Mouse (Mus musculus): ENCODE results near the gene Mpp3. TPM values are rescaled to one million over a fixed set of nuclear protein-coding genes. Genes with fewer than 3 reads are reported as not detected.

Gene Mpp3
- polyA plus RNA-seq, 1 experiment from 2014 or later: 3.2 TPM

DNA sequence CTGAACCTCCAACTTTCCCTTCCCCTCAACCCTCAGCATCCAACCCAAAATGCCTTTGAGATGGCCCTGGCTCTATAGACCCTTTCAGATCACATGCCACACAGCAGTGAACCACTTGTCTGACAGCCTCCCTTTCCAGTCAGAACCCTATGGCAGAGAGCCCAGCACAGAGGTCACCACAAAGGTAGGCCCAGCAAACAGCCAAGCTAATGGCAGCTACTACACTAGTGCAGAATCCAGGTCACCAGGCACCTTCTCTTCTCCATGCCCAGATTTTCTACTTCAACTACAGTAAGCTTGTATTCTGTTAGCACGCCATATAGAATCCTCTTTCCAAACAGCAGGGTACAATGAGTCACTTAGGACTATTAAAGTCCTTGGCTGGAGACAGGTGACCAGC, 12.1 kb downstream of the Mpp3 start:
- Histone ChIP-seq H3K9ac (ENCODE audit: low read depth, low read length) (no peak overlapping the region), H3K27ac (ENCODE audit: low read depth, low read length) (no peak overlapping the region), H3K9me3 (ENCODE audit: control insufficient read depth, low read length) (no peaks in the 10 kb centered on the region), H3K4me2 (no peak overlapping the region), H3K4me1 (replicated peaks; ENCODE audit: control insufficient read depth, insufficient read depth, low read length) (no peaks in the 10 kb centered on the region), H3K4me3 (ENCODE audit: low read depth, low read length) (no peak overlapping the region), H3K36me3 (ENCODE audit: control insufficient read depth, insufficient read depth, low read length) (no peaks in the 10 kb centered on the region), H3K27me3 (replicated peaks; ENCODE audit: control insufficient read depth, insufficient read depth, low read length) (no peaks in the 10 kb centered on the region; the same call in 1 of the 2 replicates)
- ATAC-seq (replicated peaks; ENCODE audit: low FRiP score) (no peak), DNase-seq (ENCODE audit: low spot score) (no peak)
- 86% methylated on average over 1 of the region's 1 CpGs for WGBS

DNA sequence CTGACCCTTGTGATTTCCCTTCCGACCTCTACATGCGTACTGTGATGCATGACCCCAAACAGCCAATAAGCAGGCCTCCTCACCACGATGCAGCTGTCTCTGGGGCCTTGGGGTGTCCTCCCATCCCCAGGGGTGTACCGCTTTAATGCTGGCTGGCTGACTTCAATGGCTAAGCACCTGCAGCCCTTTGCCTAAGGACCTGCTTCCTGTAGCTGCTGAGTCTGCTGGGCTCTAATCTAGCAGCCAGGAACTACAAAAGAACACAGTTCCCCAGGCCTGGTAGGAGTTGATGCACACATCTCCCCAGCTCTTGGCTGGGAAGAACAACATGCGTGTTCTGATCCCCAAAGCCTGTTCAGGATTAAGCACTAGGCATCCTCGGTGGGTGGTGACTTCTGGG, 12.8 kb downstream of the Mpp3 start:
- no peak overlapping the region for H3K27ac ChIP-seq (ENCODE audit: low read depth, low read length)
- H3K9ac ChIP-seq (ENCODE audit: low read depth, low read length): no peak overlapping the region
- H3K36me3 ChIP-seq (ENCODE audit: control insufficient read depth, insufficient read depth, low read length): no peaks in the 10 kb centered on the region
- no peaks in the 10 kb centered on the region; the same call in 1 of the 2 replicates for H3K27me3 ChIP-seq (replicated peaks; ENCODE audit: control insufficient read depth, insufficient read depth, low read length)
- no peak overlapping the region for H3K4me2 ChIP-seq
- 68% methylated on average over 6 of the region's 6 CpGs for WGBS
- no peak overlapping the region for H3K4me3 ChIP-seq (ENCODE audit: low read depth, low read length)
- H3K9me3 ChIP-seq (ENCODE audit: control insufficient read depth, low read length): no peaks in the 10 kb centered on the region
- DNase-seq (ENCODE audit: low spot score): no peak
- no peaks in the 10 kb centered on the region for H3K4me1 ChIP-seq (replicated peaks; ENCODE audit: control insufficient read depth, insufficient read depth, low read length)
- ATAC-seq (replicated peaks; ENCODE audit: low FRiP score): no peak

DNA sequence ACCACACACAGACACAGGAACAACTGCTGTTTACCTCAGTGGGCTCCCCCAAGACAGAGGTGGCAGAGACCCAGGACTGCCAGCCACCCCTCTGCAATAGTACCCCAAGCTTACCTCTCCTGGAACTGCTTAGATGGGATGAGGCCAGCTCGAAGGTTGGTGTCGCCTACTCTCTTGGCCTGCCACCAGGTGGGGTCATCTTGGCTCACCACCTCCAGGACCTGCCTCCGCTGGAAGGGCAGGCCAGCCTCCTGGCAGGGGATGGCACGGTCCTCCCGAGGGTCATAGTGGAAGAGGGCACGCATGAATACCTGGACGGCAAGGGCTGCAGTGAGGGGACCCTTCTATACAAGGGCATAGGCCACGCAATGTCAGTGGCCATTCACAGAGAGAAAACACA, 15.1 kb downstream of the Mpp3 start:
- H3K9me3 ChIP-seq (ENCODE audit: control insufficient read depth, low read length): no peaks in the 10 kb centered on the region
- no peaks in the 10 kb centered on the region for H3K27me3 ChIP-seq (replicated peaks; ENCODE audit: control insufficient read depth, insufficient read depth, low read length)
- no peak overlapping the region for H3K9ac ChIP-seq (ENCODE audit: low read depth, low read length)
- no peaks in the 10 kb centered on the region for H3K4me1 ChIP-seq (replicated peaks; ENCODE audit: control insufficient read depth, insufficient read depth, low read length)
- ATAC-seq (replicated peaks; ENCODE audit: low FRiP score) (no peak), DNase-seq (ENCODE audit: low spot score) (no peak)
- H3K36me3 ChIP-seq (ENCODE audit: control insufficient read depth, insufficient read depth, low read length): no peaks in the 10 kb centered on the region
- 82% methylated on average over 8 of the region's 8 CpGs for WGBS
- no peak overlapping the region for H3K4me2 ChIP-seq
- H3K4me3 ChIP-seq (ENCODE audit: low read depth, low read length): no peak overlapping the region
- no peak overlapping the region for H3K27ac ChIP-seq (ENCODE audit: low read depth, low read length)

DNA sequence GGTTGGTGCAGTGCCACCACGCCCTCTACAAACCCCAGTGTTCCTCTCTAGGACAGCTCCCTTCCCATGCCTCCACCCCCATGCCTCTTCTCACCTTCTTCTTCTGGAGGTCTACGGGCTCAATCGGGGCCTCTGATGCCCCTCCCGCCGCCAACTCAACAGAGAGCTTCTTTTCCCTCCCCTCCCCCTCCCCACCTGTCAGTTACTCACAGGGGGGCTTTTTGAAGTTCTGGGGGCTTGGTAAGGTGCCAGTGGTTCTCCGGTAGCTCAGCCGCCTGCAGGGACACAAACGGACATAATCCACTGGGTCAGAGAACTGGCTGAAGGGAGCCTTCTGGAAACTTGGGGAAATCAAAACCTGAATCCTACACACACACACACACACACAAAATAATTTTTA, 16.8 kb downstream of the Mpp3 start:
- ATAC-seq (replicated peaks; ENCODE audit: low FRiP score): no peak
- Histone ChIP-seq H3K27me3 (replicated peaks; ENCODE audit: control insufficient read depth, insufficient read depth, low read length) (no peaks in the 10 kb centered on the region), H3K9ac (ENCODE audit: low read depth, low read length) (no peak overlapping the region), H3K4me3 (ENCODE audit: low read depth, low read length) (no peak overlapping the region), H3K4me2 (no peak overlapping the region), H3K4me1 (replicated peaks; ENCODE audit: control insufficient read depth, insufficient read depth, low read length) (no peaks in the 10 kb centered on the region), H3K36me3 (ENCODE audit: control insufficient read depth, insufficient read depth, low read length) (no peaks in the 10 kb centered on the region), H3K9me3 (ENCODE audit: control insufficient read depth, low read length) (no peaks in the 10 kb centered on the region), H3K27ac (ENCODE audit: low read depth, low read length) (no peak overlapping the region)
- DNase-seq (ENCODE audit: low spot score): no peak
- WGBS: 71% methylated on average over 8 of the region's 8 CpGs

DNA sequence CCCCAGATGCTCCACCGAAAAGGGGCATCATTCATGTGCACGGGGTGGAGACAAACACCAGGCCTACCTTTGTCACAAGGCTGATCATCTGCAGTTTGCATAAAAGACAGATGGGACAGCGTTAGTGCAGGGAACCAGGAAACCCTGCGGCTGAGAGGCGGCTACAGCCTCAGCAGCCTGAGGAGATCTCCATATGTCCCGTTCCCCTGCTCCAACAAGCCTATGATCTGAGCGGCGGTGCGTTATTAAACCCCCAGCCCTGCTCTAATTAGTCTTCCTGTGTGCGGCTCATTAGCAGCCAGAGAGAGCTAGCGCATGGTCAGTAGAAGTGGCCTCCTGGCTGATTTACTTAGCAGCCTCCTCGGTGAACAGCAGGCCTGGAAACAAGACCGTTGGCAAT, 18.1 kb downstream of the Mpp3 start:
- WGBS: 80% methylated on average over 13 of the region's 13 CpGs
- no peak for DNase-seq (ENCODE audit: low spot score)
- H3K27ac ChIP-seq (ENCODE audit: low read depth, low read length): no peak overlapping the region
- H3K36me3 ChIP-seq (ENCODE audit: control insufficient read depth, insufficient read depth, low read length): no peaks in the 10 kb centered on the region
- no peak overlapping the region for H3K4me2 ChIP-seq
- H3K9ac ChIP-seq (ENCODE audit: low read depth, low read length): no peak overlapping the region
- ATAC-seq (replicated peaks; ENCODE audit: low FRiP score): no peak
- no peak overlapping the region for H3K4me3 ChIP-seq (ENCODE audit: low read depth, low read length)
- H3K27me3 ChIP-seq (replicated peaks; ENCODE audit: control insufficient read depth, insufficient read depth, low read length): no peaks in the 10 kb centered on the region
- no peaks in the 10 kb centered on the region for H3K4me1 ChIP-seq (replicated peaks; ENCODE audit: control insufficient read depth, insufficient read depth, low read length)
- H3K9me3 ChIP-seq (ENCODE audit: control insufficient read depth, low read length): no peaks in the 10 kb centered on the region

DNA sequence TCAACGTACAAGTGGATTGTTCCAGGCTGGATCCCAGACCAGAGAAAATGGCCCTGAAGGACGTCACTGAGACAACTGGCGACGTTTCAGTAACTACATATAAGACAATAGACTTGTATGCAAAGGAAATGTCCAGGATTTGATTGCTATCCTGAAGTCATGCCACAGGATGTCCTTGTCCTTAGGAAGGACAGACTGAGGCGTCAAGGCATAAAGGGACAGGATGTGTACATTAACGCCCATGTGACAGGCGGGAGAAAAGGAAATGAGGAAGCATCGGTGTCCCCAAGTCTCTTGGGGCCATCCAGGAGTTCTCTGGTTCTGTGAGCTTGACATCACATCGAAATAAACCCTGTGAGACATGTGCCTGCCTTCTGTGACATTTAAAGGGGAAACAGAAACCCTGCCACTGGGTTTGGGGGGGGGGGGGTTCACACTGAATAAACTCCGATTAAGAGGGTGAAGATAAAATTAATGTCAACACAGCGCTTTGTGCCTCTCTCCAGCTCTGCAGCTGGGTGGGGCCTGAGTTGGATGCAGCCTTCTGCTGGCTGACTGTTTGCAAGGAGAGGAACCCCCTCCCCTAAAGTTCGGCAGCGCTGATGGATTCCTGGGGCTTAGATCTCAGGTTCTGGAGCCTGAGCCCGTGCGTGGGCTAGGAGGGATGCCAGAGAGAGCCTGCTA, 19.2 kb downstream of the Mpp3 start:
- no peaks in the 10 kb centered on the region for H3K4me1 ChIP-seq (replicated peaks; ENCODE audit: control insufficient read depth, insufficient read depth, low read length)
- H3K27ac ChIP-seq (ENCODE audit: low read depth, low read length): no peak overlapping the region
- WGBS: 65% methylated on average over 15 of the region's 15 CpGs
- no peak overlapping the region for H3K4me3 ChIP-seq (ENCODE audit: low read depth, low read length)
- no peak for ATAC-seq (replicated peaks; ENCODE audit: low FRiP score)
- no peak for DNase-seq (ENCODE audit: low spot score)
- no peaks in the 10 kb centered on the region for H3K36me3 ChIP-seq (ENCODE audit: control insufficient read depth, insufficient read depth, low read length)
- no peak overlapping the region for H3K4me2 ChIP-seq
- H3K27me3 ChIP-seq (replicated peaks; ENCODE audit: control insufficient read depth, insufficient read depth, low read length): no peaks in the 10 kb centered on the region
- no peaks in the 10 kb centered on the region for H3K9me3 ChIP-seq (ENCODE audit: control insufficient read depth, low read length)
- no peak overlapping the region for H3K9ac ChIP-seq (ENCODE audit: low read depth, low read length)

DNA sequence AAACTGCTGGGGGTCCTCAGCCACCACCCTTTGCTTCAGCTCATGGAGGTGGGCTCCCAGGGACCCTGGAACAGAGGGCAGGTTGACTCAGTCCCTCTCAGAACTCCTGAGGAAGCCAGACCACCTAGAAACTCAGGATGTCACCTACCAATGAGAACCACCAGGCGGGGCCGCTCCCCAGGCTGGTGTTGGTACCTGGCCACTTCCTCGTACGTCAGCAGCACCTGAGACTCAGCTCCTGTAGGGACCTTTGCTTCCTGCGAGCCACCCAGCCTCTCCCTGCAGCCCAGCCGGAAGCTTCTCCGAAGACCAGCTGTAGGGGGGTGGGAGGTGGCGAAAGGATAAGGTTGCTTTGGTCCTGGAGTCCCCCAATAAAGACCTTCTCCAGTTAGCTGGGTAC, 19.9 kb downstream of the Mpp3 start:
- Histone ChIP-seq H3K36me3 (ENCODE audit: control insufficient read depth, insufficient read depth, low read length) (no peaks in the 10 kb centered on the region), H3K27ac (ENCODE audit: low read depth, low read length) (no peak overlapping the region), H3K4me2 (no peak overlapping the region), H3K4me1 (replicated peaks; ENCODE audit: control insufficient read depth, insufficient read depth, low read length) (no peaks in the 10 kb centered on the region), H3K4me3 (ENCODE audit: low read depth, low read length) (no peak overlapping the region), H3K9me3 (ENCODE audit: control insufficient read depth, low read length) (no peaks in the 10 kb centered on the region), H3K9ac (ENCODE audit: low read depth, low read length) (no peak overlapping the region), H3K27me3 (replicated peaks; ENCODE audit: control insufficient read depth, insufficient read depth, low read length) (no peaks in the 10 kb centered on the region)
- WGBS: 82% methylated on average over 8 of the region's 8 CpGs
- ATAC-seq (replicated peaks; ENCODE audit: low FRiP score) (no peak), DNase-seq (ENCODE audit: low spot score) (no peak)

DNA sequence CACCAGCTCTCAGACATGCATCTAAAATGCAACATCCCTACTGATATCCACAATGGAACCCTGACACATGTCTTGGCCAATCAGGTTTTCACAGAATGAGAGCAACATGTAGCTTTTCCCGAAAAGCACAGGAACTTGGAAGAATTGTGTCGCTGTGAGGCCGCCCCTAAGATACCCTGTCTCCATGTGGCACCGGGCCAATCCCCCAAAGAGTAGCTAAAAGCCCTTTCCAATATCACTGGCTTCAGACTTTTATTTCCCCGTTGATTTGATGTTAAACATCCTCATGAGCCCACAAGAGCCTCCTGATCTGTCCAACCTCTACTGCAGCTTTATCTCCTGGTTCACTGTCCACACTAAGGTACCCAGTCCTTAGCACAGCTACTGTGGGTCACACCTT, 21.6 kb downstream of the Mpp3 start:
- Histone ChIP-seq H3K4me3 (ENCODE audit: low read depth, low read length) (no peak overlapping the region), H3K9me3 (ENCODE audit: control insufficient read depth, low read length) (no peaks in the 10 kb centered on the region), H3K36me3 (ENCODE audit: control insufficient read depth, insufficient read depth, low read length) (no peaks in the 10 kb centered on the region), H3K9ac (ENCODE audit: low read depth, low read length) (no peak overlapping the region), H3K4me2 (no peak overlapping the region), H3K27me3 (replicated peaks; ENCODE audit: control insufficient read depth, insufficient read depth, low read length) (no peaks in the 10 kb centered on the region), H3K27ac (ENCODE audit: low read depth, low read length) (no peak overlapping the region), H3K4me1 (replicated peaks; ENCODE audit: control insufficient read depth, insufficient read depth, low read length) (no peaks in the 10 kb centered on the region)
- no peak for DNase-seq (ENCODE audit: low spot score)
- WGBS: 87% methylated on average over 5 of the region's 5 CpGs
- no peak for ATAC-seq (replicated peaks; ENCODE audit: low FRiP score)

DNA sequence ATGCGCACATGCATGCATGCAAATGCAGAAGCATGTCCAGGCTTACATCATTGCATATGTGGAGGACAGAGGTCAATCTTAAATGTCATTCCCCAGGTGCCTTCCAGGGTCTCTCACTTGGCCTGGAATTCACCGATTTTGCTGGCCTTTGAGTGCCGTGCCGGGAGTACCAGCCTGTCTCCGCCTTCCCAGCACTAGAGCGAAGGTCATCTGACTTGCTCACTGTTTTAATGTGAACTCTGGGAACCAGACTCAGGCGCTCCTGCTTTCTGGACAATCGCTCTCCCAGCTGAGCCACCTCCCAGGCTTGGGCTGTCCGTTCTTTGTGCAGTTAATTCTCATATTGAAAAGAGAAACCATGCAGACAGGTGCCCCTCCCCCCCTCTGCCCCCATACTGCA, 22.0 kb downstream of the Mpp3 start:
- H3K9ac ChIP-seq (ENCODE audit: low read depth, low read length): no peak overlapping the region
- H3K4me1 ChIP-seq (replicated peaks; ENCODE audit: control insufficient read depth, insufficient read depth, low read length): no peaks in the 10 kb centered on the region
- DNase-seq (ENCODE audit: low spot score) (no peak), ATAC-seq (replicated peaks; ENCODE audit: low FRiP score) (no peak)
- H3K4me2 ChIP-seq: no peak overlapping the region
- no peaks in the 10 kb centered on the region for H3K27me3 ChIP-seq (replicated peaks; ENCODE audit: control insufficient read depth, insufficient read depth, low read length)
- H3K4me3 ChIP-seq (ENCODE audit: low read depth, low read length): no peak overlapping the region
- no peaks in the 10 kb centered on the region for H3K36me3 ChIP-seq (ENCODE audit: control insufficient read depth, insufficient read depth, low read length)
- no peaks in the 10 kb centered on the region for H3K9me3 ChIP-seq (ENCODE audit: control insufficient read depth, low read length)
- no peak overlapping the region for H3K27ac ChIP-seq (ENCODE audit: low read depth, low read length)
- WGBS: 71% methylated on average over 9 of the region's 9 CpGs

All from liver, embryonic 11.5 days (tissue).